Mouse (Mus musculus): Measurements from ENCODE around the gene Prok1.

DNA sequence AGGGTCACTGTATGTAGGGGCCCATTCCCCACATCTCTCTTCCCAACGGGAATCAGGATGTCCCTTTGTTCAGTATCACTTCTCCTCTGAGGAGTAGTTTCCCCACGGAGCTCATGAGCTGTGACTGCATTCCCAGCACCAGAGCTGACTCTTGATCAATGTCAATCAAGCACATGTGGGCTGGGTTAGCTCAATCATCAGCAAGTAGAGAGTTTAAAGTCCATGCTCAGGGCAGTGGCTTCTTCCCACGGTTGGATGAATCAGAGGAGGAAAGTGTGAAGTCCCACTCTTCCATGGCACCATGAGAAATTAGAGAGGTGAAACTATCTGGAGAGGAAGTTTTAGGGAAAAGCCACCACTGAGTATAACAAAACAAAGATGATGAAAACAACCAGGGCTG lies 9.5 kb upstream of the Prok1 start:
- no peak for TF ChIP-seq POLR2A (IDR thresholded peaks at IDR 0.05; ENCODE audit: low read depth, low read length)
- no peak for TF ChIP-seq CTCF (conservative IDR thresholded peaks at IDR 0.05; ENCODE audit: insufficient read depth, insufficient read length, low read depth, low read length)

All from kidney, adult 2 months (tissue).